Mouse (Mus musculus) bone marrow macrophage, adult 2 months (primary cell): ENCODE data around the gene Slc36a1. TPM values are rescaled to one million over a fixed set of nuclear protein-coding genes. Genes with fewer than 3 reads are reported as not detected.

ENCODE experiments used
- H3K27ac ChIP-seq: 2 replicates; pipeline ENCODE4 v1.5.1; 2012; ENCODE audit warnings: low read depth, low read length; ENCODE audit not compliant: insufficient read depth
- H3K4me1 ChIP-seq: 2 replicates; pipeline ENCODE4 v1.6.1; 2012; ENCODE audit warnings: low read length; ENCODE audit not compliant: control insufficient read depth, insufficient read depth
- H3K4me3 ChIP-seq: 2 replicates; pipeline ENCODE4 v1.5.1; 2012; ENCODE audit warnings: mild to moderate bottlenecking, low read length, moderate library complexity; ENCODE audit not compliant: insufficient read depth
- CTCF ChIP-seq: IDR thresholded peaks from 2 replicates; pipeline ENCODE4 v1.5.1; 2012; ENCODE audit warnings: low read depth, mild to moderate bottlenecking, low read length, moderate library complexity
- POLR2A ChIP-seq: IDR thresholded peaks from 2 replicates; pipeline ENCODE4 v1.6.1; 2012; ENCODE audit warnings: mild to moderate bottlenecking, low read depth, low read length, borderline replicate concordance
- polyA plus RNA-seq: library from polyadenylated mRNA; stranded (reverse); fragments of >200 nt; gene quantifications from 2 replicates; pipeline ENCODE4 v1.2.4, GENCODE M21; 2012; ENCODE audit not compliant: missing spikeins, insufficient read depth, insufficient read length

Gene Slc36a1
- polyA plus RNA-seq, 1 experiment: 38.7 TPM

DNA sequence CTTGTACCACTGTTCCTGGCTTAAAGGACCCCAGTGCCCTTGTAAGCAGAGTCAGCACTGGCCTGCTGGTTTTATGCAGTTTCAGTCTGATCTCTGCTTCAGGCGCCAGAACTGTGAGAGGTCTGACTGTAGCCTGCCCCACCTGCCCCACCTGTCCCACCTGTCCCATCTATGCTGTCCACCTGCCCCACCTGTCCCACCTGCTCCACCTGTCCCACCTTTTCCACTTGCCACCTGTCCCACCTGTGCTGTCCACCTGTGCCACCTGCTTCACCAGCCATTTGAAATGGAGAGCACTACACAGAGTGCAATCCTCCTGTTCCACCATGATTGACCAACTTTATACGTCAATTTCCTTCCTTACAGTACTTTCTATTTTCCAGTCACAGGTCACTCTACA, 60.2 kb downstream of the Slc36a1 start:
- H3K4me1 ChIP-seq: no peaks in the 10 kb centered on the region
- TF ChIP-seq CTCF (no peak), POLR2A (no peak)
- H3K27ac ChIP-seq: no peak overlapping the region
- no peak overlapping the region for H3K4me3 ChIP-seq

DNA sequence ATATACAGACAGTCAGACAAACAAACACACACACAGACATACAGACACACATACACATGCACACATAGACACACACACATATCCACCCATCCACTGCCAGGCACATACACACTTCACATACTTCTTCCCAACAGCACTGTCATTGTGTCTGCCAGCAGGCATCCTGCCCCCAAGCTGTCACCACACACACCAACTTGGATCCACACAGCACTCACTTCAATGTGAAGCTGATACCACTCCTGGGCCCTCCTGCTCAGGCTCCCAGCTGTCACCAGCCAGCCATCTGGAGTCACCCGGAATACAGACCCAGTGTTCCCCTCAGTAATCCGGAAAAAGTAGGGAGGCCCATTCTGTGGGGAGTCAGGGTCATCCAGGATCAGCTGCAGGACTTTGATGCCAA, 61.5 kb downstream of the Slc36a1 start:
- H3K4me1 ChIP-seq: no peaks in the 10 kb centered on the region
- TF ChIP-seq POLR2A: no peak
- H3K27ac ChIP-seq: no peak overlapping the region
- H3K4me3 ChIP-seq: no peak overlapping the region

DNA sequence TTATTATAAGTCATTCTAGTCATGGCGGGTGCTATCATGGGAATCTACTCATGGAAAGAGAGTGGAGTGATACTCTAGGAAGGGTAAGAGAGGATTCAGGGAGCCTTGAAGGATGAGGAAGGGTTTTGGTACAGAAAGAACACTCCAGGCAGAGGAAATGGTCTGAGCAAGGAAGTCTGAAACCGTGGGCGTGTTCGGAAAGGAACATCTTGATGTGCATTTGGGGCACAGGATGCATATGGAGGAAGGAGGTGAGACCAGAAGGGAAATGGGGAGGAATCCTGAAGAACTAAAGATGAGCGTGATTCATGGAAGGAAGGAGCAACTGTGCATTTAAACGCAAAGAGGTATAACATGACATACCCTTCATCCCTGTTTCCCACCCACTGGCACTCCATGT, 64.4 kb downstream of the Slc36a1 start:
- H3K4me1 ChIP-seq: no peaks in the 10 kb centered on the region
- H3K4me3 ChIP-seq: no peak overlapping the region
- no peak overlapping the region for H3K27ac ChIP-seq
- TF ChIP-seq POLR2A: no peak
- TF ChIP-seq CTCF: no peak

DNA sequence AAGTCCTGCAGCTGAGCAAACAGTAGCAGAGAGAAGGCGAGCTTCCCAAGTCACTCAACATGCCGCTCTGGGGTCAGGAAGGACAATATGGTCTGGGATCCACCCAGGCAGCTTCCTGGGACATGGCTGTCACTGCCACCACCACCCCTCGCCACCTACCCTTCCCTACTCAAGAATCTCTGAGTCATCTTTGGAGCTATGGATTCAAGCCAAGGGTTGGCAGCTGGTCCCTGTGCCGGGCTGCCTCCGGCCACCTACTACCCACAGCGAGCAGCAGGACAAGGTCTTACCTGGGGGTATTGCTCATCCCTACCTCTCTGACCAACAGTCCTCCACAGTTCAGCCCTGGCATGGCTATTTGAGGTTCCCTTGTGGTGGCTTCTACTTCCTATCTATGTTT, 70.6 kb downstream of the Slc36a1 start:
- TF ChIP-seq CTCF (no peak), POLR2A (no peak)
- no peak overlapping the region for H3K27ac ChIP-seq
- no peak overlapping the region for H3K4me3 ChIP-seq
- H3K4me1 ChIP-seq: no peaks in the 10 kb centered on the region

Other genes starting within 250 kb of the Slc36a1 start
- gene Tnip1, start 241.4 kb upstream of the Slc36a1 start, polyA plus RNA-seq: 70.3 and 72.2 TPM in 2 replicates
- gene Anxa6, start 170.9 kb upstream of the Slc36a1 start, polyA plus RNA-seq: 157 and 169 TPM in 2 replicates
- gene Ccdc69, start 126.2 kb upstream of the Slc36a1 start, polyA plus RNA-seq: 5.3 and 6.0 TPM in 2 replicates
- 216 and 231 TPM in 2 replicates for gene Gm2a, start 106.2 kb upstream of the Slc36a1 start, polyA plus RNA-seq
- not detected in 2 replicates for gene Slc36a3, start 52.6 kb upstream of the Slc36a1 start, polyA plus RNA-seq
- 2.4 and 3.3 TPM in 2 replicates for gene Slc36a2, start 19.3 kb upstream of the Slc36a1 start, polyA plus RNA-seq
- not detected in 2 replicates for gene Fat2, start 132.2 kb downstream of the Slc36a1 start, polyA plus RNA-seq
- gene Sparc, start 218.8 kb downstream of the Slc36a1 start, polyA plus RNA-seq: 18.5 and 22.0 TPM in 2 replicates